Comparison of ENCODE assay signal across 8 mouse cellular contexts in the genomic region with DNA sequence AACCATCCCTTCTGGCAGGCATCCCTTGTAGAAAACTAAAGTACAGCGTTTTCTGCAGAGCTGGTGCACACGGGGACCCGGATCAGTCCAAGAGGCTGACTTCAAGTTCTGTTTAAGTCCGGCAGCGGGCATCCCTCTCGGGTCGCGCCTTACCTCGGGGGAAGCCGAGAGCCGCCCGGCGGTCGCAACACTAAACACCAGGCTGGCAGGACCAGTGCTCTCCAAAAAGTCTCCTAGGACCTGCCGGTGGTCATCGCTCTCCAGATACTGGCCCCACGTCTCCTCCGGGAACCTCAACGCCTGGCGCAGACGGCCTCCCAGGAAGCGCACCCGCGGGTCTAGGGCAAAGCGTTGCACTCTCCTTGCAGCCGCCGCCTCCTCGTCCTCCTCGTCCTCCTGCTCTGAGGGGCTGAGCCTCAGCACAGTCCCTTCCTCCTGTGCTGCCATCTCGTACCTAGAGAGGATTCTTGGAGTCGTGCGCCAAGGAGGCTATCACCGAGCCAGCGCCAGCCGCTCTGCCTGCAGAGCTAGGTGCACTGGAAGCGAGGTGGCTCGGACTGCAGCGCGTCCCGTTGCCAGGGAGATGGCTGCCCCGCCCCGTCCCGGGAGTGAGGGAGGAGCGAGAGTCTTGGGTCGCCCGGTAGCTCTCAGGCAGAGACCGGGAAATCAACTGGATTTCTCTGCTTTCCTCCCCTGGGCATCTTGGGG. TPM values are rescaled to one million over a fixed set of nuclear protein-coding genes. Genes with fewer than 3 reads are reported as not detected.
A peak's percentile ranks its signal among the peaks of the same experiment; 100 is the strongest.
DNase-seq lines count a peak whose midpoint lies in the region; ATAC-seq and TF ChIP-seq lines count a peak whose summit lies in the region.

A gene (minus strand): TSS at position 658 of the 708 bp plus-strand sequence.

- peaks cover 19% of the 10 kb centered on the region for H3K4me1 ChIP-seq in lung, embryonic 15.5 days

- CTCF ChIA-PET in Patski (lab: Charles Lee), result no interaction called here

- peak within 1 kb of the TSS; percentile 31 for H3K9ac ChIP-seq in lung, embryonic 15.5 days

- no peak within 1 kb of the TSS for H3K27ac ChIP-seq in lung, embryonic 15.5 days

- POLR2A ChIA-PET in Patski (lab: Charles Lee), result no interaction called here

- peak within 1 kb of the TSS; percentile 94 for H3K4me2 ChIP-seq in lung, embryonic 15.5 days

- no peaks in the 10 kb centered on the region for H3K36me3 ChIP-seq in lung, embryonic 15.5 days

- no peaks in the 10 kb centered on the region for H3K9me3 ChIP-seq in lung, embryonic 15.5 days

- TF ChIP-seq CTCF in Patski (IDR thresholded peaks at IDR 0.05), result no peak

- no peak for DNase-seq in Patski (ENCODE audit: low read depth, low spot score)
- DNase-seq in cerebellum, adult 9-11 months, result peak; percentile 88
- peak; percentile 5 for DNase-seq in layer of hippocampus, adult 9-11 months
- DNase-seq in ovary, postnatal 10 days (ENCODE audit: low spot score), result peak; percentile 32
- peak; percentile 40 for DNase-seq in thymus, postnatal 0 days (ENCODE audit: low spot score)

- H3K27me3 ChIP-seq in Patski, result peaks cover 9% of the 10 kb centered on the region
- peaks cover 24% of the 10 kb centered on the region for H3K27me3 ChIP-seq in lung, embryonic 15.5 days

- H3K4me3 ChIP-seq in lung, embryonic 15.5 days, result peak within 1 kb of the TSS; percentile 53

- ATAC-seq in Patski, result peak; percentile 91
- ATAC-seq in frontal cortex, adult (ENCODE audit: low TSS enrichment), result peak; percentile 96
- ATAC-seq in hematopoietic stem cell, adult 5-6 weeks (replicated peaks in 1 of 2; ENCODE audit: insufficient read depth in 1 of 2, low FRiP score in 2 of 2, low TSS enrichment in 1 of 2, low read depth in 1 of 2, poor library complexity in 2 of 2, severe bottlenecking in 2 of 2), result peak; percentile 99 to 100
- peak; percentile 97 for ATAC-seq in lung, embryonic 15.5 days (ENCODE audit: borderline replicate concordance, extremely low read depth, low FRiP score, low TSS enrichment)

- in situ Hi-C loops in Patski (cut with MboI; ENCODE audit: low pct_unique_long_range_greater_than_20kb), result no loop called here

- WGBS in lung, embryonic 15.5 days, result under 1% methylated on average over 47 of the region's 47 CpGs

RNA-seq across cellular contexts. Expression of the gene that starts here (rescaled TPM):
- polyA plus RNA-seq in Patski (2021), result not detected
- 0.25 and 0.45 TPM in 2 replicates for total RNA-seq in hematopoietic stem cell, adult 5-6 weeks (2017)
- 0.40 and 0.69 TPM in 2 replicates for polyA plus RNA-seq in lung, embryonic 15.5 days (2015; fragmentation: Nextera tagmentation; extraction: Ambion mirVana)
- 0.03 and 0.04 TPM in 2 replicates for polyA plus RNA-seq in thymus, postnatal 0 days (2015; fragmentation: Nextera tagmentation; extraction: Ambion mirVana)

Comparison
In these comparisons a context has a peak if more than half of its experiments do, and no peak if none do; other contexts are left out.
1. Peak in ATAC-seq in Patski; RNA of the gene not detected or under 1 TPM.
2. Peak in ATAC-seq in hematopoietic stem cell, adult 5-6 weeks; RNA of the gene not detected or under 1 TPM.
3. Peak in ATAC-seq, H3K4me3 ChIP-seq, H3K9ac ChIP-seq and H3K4me2 ChIP-seq in lung, embryonic 15.5 days; RNA of the gene not detected or under 1 TPM.
4. Peak in DNase-seq in thymus, postnatal 0 days; RNA of the gene not detected or under 1 TPM.